Mouse (Mus musculus) T-helper 2 cell (primary cell): ENCODE data around the gene Anp32a.

Experiments
- in situ Hi-C: fragments of 300-600 bp; cut with MboI, MseI; formaldehyde crosslinking; loops from one replicate; pipeline ENCODE4 v1.15.1; 2025; ENCODE audit warnings: high pct_unique_total_duplicates

The Anp32a gene

DNA sequence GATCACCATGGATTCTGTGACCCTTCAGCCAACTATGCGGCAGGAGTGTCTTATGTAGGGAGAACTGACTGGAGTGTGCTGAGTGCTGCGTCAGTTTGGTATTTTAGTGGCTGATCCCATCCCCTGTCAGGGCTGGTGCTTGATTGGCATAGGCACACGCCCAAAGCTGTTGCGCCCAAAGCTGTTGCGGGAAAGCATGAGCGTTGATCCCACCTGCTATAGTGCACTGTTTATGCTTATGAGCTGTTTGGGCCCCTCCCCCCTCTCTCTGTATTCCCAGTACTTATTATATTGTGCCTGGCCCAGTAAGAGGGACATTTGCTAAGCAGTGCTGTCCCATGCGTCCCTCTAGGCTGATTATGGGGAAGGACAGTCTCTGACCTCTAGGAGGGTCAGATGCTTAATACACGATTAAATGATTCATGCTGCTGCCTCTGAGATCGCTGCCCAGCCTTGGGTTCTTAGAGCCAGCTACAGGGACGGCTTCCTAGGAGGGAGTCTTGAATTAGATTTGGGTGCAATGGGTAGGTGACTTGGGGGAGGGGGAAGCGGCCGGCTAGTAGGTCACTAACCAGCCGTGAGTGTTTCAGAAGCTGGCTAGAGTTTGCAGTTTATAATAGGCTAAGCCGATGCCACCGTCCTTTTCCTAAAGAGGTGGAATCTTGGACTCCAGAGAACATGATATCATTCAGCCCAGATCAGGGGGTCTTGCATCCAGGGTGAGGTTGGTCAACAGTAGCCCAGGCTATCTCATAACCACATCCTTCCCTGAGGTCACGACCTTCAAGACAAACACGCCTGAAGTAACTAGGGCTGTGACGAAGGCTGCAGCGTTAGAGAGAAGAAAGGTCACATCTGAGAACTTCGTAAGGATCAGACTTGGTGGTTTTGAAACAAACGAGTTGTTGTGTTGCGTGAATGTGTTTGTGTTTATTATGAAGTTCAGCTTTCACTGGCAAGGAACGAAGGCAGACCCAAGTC is 25.7 kb downstream of the Anp32a start:
- in situ Hi-C loops = loop anchor here (10.0 to 25.0 kb wide), 2 partner anchors 1346 to 1978 kb away; partner anchors contain the start of gene Dis3l

DNA sequence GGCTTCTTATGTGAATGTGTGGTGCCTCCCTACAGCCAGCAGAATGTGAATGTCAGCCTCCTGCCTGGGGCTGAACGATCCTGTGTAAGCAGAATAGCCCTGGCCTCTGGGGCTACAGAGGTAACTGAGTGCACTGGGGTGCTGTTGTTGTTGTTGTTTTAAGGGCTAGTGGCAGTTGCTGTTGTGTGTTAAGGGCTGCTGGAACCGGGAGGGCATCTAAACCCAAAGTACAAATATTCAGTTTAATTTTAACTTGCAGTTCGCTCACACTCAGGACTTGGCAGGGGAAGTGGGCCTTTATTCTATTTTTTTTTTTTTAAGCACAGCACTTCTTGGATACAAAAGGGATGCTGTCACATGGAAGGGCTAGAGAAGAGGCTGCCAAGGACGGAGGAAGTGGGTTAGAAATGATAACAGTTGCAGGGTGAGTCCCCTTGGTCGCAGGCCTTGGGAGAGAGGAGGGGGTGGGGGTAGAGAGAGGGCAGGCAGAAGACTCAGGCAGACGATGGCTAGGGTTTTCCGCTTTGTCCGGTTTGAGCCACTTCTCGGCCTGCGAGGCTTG is 26.5 kb downstream of the Anp32a start:
- in situ Hi-C loops = loop anchor here (10.0 to 25.0 kb wide), 2 partner anchors 1345 to 1977 kb away; partner anchors contain the start of gene Dis3l

DNA sequence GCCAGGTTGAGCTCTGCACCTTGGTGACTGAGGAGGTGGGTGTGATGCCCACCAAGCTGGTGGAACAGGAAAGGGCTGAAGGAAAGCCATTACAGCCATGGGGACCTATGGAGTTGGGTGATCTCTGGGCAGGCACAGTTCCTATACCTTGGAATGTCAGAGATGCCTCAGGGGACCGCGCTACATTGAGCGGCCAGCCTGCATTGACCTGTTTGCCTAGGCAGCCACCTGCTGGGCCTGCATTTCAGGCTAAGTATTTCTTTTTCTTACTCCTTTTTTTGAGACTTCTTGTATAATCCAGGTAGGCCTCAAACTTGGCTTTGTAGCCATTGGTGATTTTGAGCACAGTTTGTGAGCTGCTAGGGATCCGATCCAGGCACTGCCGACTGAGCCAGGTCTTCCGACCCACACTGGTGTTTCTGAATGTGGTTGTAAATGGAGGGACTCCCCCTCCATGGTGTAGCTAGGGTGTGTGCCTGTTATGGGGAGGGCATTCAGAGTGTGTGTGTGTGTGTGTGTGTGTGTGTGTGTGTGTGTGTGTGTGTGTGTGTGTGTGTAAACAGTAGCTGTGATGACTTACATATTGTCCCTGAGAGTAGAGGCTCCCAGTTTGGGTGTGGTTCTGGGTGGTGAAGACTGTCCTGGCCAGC is 27.3 kb downstream of the Anp32a start:
- in situ Hi-C loops = loop anchor here (10.0 to 25.0 kb wide), 2 partner anchors 1344 to 1976 kb away; partner anchors contain the start of gene Dis3l

DNA sequence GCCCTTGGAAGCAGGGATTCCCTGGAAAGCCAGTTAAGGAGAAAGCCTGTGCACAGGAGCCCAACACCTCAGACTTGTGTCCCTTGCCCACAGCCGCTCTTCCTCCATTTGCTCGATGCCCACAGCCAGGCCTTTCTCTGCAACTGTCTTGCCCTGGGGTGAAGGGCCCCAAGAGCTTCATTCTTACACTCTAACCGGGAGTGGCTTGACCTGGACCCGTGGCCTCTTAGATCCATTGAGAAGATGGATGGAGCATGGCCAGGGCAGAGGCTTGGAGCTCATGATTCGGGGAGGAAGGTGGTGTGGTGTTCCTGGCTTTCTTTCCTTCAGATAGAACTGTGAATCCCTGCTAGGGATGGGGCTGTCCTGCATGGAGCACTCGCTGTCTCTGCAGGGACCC is 28.1 kb downstream of the Anp32a start:
- in situ Hi-C loops = loop anchor here (10.0 to 25.0 kb wide), 2 partner anchors 1343 to 1976 kb away; partner anchors contain the start of gene Dis3l

DNA sequence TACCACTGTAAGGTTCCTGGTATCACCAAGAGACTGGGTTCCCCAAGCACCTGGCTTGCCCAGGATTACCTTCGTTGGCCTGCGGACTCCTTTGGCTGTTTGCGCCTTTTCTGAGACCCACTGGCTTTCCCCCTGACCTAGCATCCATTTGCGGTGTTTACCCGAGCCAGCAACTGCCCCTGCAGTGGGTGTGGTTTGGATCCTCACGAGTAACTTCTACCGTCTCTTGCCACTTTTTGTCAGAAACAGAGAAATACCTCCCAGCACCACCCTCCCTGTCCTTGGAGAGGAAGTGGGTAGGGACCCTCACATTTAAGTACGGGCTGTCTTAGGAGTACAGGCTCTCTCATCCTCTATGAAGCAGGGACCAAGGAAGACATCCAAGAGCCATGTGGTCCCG is 29.1 kb downstream of the Anp32a start:
- in situ Hi-C loops = loop anchor here (25.0 kb wide), 1 partner anchor 1342 kb away; no protein-coding TSS in a partner anchor

DNA sequence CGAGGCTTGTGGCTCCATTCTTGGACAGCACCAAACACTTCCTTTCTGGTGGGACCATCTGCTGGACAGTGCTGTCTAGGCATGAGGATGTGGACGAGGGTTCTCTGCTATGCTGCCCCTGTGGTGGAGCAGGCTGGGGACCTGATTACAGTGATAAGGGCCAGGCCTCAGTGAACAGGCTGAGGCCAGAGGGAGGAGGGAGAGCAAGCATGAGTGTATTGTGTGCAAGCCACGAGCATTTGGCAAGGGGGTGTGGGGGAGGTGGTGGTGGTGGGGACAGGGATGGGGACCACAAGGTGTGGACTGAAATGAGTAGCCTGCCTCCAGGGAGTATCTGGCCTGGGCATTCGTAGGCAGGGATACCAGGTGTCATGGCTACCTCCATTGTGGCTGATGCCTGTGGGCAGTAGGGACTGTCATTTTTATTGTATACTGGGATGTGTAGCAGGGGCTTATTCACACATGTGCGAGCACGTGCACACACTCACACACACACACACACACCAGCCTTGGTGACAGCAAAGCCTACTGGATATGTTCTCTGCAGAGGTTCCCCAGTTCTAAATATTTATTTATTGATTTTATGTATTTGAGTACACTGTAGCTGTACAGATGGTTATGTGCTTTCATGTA is 29.7 kb downstream of the Anp32a start:
- in situ Hi-C loops = loop anchor here (25.0 kb wide), 1 partner anchor 1342 kb away; no protein-coding TSS in a partner anchor

DNA sequence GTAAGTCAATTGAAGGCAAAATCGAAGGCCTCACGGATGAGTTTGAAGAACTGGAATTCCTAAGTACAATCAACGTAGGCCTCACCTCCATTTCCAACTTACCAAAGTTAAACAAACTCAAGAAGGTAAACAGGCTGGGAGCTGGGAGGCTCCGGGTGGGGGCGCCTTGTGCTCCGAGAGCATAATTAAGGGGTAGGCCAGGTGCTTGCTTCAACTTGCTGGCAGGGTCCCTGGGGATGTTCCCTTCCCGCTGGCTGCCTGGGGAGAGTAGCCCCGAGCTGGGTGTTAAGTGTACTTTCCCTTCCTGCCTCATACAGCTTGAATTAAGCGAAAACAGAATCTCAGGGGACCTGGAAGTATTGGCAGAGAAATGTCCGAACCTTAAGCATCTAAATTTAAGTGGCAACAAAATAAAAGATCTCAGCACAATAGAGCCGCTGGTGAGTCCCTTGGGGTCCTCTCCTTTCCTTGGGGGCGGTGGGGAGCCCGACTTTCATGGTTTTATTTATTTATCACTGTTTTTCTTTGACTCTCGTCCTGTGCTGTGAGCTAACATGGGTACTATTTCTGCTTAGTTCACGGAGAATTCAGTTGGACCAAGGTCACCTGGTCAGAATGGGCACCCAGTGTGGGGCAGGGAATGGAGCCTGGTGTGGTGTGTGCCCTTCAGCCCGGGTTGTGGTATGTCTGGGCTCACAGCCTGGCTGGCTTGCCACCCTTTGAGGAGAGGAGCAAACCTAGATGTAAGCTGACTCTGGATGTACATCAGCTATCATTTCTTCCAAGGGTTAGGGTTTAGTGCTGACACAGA is 30.9 kb downstream of the Anp32a start:
- in situ Hi-C loops = loop anchor here (25.0 kb wide), 1 partner anchor 1340 kb away; no protein-coding TSS in a partner anchor

DNA sequence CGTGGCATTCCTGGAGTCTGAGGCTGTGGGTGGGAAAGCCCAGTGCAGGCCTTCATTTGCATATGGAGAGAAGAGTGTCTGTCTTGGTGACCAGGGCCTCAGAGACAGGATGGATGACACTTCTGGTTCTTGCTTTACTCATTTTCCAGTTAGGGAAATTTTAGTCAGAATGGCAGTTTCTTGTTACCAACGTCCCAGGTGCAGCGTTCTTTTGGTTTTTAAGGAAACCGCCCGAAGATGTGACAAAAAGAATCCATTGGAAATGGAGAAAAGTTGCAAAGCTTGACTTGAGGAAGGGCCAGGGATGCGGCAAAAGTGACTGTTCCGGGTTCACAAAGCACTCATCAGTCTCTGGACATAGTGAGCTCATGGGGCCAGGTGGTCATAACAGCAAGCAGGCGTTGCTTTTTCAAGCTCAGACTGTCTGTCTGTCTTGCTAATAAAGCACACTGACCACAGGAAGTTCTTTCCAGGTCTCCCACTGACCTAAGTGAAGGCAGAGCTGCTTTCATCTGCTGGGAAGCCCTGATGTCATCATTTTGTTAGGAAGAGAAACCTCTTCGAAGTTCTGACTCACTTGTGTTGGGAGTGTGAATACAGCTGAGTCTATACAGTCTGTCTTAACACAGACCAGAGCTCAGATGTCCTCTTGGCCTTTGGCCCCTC is 31.6 kb downstream of the Anp32a start:
- in situ Hi-C loops = loop anchor here (25.0 kb wide), 1 partner anchor 1340 kb away; no protein-coding TSS in a partner anchor

DNA sequence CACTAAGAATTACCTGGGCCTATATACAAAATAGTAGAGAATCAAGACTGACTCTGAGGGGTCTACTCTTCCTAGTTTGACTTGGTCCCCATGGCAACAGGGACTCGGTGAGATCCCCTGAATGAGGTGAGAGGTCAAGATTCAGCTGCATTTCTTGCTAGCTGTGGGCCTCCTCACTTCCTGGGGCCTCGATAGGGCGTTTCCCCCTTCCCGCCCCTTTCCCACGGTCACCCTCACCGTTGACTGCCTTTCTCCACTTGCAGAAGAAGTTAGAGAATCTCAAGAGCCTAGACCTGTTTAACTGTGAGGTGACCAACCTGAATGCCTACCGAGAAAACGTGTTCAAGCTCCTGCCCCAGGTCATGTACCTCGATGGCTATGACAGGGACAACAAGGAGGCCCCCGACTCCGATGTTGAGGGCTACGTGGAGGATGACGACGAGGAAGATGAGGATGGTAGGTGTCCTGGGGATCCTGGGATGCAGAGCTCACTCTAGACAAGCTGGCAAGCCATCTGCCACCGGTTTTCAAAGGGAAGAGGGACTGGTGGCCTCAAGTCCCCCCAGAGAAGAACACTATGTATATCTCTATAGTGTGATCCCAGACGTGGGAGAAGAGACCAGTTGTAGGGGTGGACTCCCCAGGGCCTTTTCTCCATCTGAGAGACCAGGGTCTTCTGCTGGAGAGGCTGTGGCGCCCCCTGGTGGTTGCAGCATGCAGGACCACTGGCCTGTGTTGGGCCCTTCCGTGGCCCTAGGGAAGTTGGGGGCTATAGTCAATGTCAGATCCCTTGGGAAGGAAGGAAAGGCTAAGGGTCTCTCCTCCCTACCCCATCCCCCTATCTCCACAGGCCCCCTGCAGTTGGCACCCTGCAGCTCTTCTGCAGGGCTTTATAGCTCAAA is 32.4 kb downstream of the Anp32a start:
- in situ Hi-C loops = loop anchor here (25.0 kb wide), 1 partner anchor 1339 kb away; no protein-coding TSS in a partner anchor

DNA sequence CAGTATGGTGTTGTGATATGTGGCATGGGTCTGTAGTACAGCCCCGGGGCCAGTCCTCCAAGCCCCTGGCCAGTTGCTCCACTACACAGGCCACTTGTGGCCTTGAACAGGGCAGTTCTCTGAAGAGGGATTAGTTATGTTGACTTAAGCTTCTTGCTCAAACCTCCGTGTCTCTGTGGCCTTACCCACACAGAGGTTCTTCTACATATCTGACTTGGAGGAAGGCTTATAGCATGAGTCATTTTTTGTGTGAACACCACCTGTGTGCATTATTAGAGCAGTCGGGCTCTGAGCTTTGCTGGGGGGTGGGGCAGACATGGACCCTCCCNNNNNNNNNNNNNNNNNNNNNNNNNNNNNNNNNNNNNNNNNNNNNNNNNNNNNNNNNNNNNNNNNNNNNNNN is 33.2 kb downstream of the Anp32a start:
- in situ Hi-C loops = loop anchor here (25.0 kb wide), 1 partner anchor 1338 kb away; no protein-coding TSS in a partner anchor

DNA sequence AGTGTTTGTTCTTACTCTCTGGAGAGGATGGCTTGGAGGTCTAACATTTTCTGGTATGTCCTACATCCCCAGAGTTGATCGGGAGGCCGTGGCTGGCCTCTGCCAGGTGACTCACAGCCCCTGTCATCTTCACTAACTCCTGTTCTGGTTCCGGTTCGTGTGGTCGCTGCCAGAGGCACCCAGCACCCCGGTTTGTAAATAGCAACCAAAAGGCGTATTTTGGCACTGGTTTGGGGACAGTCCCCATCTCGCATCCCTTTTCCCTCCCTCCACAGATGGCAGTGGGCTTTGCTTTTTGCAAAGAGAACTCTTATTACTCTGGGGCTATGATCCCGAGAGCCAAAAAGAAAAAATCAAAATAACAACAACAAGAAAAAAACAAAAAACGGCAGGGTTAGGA is 36.8 kb downstream of the Anp32a start:
- in situ Hi-C loops = no loop called here

DNA sequence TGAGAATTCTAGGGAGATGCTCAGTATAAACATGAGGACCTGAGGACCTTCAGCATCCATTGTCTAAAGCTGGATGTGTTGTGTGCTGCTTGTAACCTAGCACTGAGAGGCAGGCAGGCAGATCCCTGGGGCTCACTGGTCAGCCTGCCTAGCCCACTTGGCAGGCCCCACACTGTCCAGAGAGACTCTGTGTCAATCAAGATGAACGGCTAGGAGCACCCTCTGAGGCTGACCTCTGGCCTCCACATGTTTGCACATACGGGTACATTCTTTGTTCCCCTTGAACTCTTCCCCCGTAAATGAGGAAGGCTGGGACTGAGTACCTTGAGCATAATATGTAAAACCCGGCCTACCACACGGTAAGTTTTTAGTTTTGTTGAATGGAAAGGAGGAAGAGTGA is 39.3 kb downstream of the Anp32a start:
- in situ Hi-C loops = no loop called here

DNA sequence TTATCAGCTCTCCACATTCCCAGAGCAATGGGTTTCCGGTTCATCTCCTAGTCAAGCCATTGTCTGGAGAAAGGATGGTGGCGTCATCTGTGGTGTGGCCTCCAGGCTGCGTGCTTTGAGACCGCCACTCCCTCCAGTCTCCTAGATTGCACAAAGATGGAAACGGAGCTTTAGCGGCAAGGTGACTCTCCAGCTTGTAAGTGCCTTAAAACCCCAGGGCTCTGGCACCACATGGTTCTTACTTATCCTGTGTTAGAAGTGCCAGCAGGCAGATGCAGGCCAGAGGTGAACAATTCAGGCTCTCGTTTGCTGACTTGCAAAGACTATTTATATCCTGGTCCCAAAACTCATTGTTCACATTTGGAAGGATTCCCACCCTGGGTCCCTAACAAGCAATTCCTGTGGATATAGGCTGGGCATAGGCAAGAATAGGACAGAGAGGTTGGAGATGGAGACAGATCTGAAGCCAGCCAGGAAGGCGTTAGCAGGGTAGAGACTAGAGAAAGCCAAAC is 40.4 kb downstream of the Anp32a start:
- in situ Hi-C loops = no loop called here

DNA sequence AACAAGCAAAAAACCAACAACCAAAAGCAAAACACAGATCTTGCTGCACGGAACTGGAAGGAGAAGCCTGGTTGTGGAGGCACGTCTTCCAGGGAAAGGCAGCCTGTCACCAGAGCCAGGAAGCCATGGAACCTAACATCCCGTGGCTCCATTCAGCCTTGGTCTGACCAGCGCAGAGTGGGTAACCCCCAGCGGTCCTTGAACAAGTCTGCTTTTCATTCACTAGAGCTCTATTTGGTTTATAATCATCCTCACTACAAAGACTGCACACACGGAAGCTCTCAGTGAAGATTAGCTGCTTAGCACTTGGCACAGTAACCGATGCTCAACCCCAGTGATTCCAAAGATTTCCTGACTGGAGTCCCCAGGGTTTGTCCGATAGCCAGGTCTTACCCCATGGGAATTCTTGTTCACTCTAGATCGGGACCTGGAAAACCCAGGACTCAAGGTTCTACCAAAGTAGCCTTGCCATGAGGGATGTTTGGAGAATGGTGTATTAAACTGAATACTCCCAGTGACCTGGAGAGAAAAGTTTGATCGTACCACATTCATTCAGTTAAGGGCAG is 41.5 kb downstream of the Anp32a start:
- in situ Hi-C loops = no loop called here

DNA sequence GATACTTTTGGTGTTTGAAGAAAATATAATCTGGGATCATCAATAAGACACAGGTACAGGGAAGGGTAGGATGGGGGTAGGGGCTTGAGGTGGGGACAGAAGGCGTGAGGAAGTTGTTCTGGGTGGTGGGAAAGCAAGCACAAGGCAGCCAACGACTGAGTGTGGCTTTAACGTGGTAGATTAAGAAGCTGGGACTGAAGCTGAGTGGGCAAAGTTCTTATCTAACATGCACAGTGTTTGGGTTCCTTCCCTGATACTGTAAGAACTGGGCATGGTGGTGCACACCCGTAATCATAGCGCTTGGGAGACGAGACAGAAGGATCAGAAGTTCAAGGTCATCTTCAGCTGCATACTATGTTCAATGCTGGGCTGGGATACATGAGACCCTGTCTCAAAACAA is 44.0 kb downstream of the Anp32a start:
- in situ Hi-C loops = loop anchor here (5.0 kb wide), 1 partner anchor 88 kb away; no protein-coding TSS in a partner anchor

DNA sequence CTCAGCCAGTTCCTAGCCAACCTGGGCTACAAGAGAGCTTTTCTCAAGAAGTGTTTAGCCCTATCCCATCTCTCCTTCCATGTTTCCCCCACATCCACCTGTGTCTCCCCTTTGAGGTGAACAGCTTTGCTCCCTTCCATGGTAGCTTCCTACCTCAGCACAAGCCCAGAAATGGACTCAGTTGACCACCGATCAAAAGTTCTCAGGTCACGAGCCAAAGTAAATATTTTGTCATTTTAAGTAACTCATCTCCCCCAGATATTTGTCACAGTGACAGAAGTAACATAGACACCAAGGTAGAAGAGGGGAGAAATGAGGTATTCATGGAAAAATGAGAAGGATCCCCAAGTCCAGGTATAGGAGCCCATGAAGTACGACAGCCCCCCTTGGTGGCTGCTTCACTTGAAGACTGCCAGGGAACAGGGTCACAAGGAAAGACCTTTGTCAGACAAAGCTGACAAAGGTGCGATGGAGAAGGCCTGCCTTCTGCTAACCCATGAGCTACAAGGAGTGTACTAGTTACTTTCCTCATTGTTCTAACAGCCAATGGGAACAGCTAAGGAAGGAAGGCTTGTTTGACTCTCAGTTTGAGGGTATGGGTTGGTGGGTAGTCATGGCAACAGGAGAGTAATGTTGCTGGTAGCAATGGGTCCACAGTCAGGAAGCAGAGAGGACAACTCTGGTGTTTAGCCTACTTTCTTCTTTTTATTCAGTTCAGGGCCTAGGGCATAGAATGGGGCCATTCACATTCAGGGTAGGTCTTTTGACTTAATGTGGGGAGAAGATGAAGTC is 44.8 kb downstream of the Anp32a start:
- in situ Hi-C loops = loop anchor here (5.0 kb wide), 1 partner anchor 89 kb away; no protein-coding TSS in a partner anchor

DNA sequence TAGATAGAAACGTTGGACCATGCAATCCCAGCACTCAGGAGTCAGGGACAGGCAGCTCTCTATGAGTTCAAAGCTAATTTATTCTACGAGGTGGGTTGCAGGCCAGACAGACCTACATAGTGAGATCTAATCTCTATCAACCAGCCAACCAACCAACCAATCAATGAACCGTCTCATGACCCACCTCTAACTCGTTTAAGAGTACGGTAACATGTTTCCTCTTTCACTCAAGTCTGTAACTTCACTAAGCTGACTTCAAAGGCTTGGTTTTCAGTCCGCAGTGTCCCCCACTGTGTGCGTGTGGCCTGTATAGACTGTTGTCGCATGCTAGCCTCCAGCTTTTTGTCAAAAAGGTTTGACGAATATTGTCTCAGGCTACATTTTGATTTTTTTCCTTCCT is 48.6 kb downstream of the Anp32a start:
- in situ Hi-C loops = loop anchor here (5.0 kb wide), 1 partner anchor 92 kb away; no protein-coding TSS in a partner anchor
